Mouse (Mus musculus): Measurements from ENCODE around the gene Vmn2r75. TPM values are rescaled to one million over a fixed set of nuclear protein-coding genes. Genes with fewer than 3 reads are reported as not detected.
"Not testable (repeated sequence)": the region's sequence is repeated elsewhere in the genome, so short reads cannot be mapped to it uniquely, and the experiment has no call there.

The Vmn2r75 gene
- polyA plus RNA-seq (2012; rRNA removed): not detected in 2 replicates

DNA sequence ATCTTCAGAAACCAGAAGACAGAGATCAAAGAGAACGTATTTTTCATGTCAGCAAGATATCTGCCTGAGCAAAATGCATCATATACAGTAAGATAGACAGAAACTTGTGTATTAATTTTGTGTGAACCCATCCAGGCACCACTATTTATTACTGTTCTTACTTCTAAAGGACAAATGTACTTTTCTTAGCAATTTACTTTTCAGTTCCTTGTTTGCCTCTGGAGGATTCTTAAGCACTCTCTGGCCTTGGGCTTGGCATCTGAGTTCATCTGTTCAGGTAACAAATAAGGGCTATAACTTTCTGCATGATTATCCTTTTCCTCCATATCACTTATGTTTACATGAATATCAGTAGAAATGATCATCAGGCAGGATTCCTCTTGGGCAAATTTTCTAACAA, at the start of gene Vmn2r75:
Vmn2r75 (minus strand) TSS at position 101 of the 400 bp plus-strand sequence.
- H3K4me3 ChIP-seq (ENCODE audit: insufficient read depth, low read length); H3K27ac ChIP-seq (ENCODE audit: insufficient read depth, low read length); H3K4me1 ChIP-seq (ENCODE audit: control insufficient read depth, insufficient read depth, low read length): not testable (repeated sequence)

DNA sequence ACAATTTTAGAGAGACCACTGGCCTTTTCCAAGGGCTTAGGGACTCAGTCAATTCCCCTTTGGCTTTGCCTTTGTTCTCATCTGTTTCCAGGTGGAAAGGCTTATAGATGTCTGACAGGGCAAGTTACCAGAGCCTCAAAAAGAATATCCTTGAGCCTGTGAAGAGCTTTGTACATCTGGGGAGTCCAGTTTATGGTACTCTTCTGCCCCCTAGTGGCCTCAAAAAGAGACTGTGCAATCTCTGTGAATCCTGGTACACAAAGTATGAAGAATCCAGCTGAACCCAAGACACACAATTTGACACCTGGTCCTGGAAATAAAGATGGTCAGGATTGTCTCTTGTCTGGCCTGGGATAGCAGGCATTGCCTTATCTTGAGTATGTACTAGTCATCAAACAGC, 39.8 kb upstream of the Vmn2r75 start:
- TF ChIP-seq POLR2A (IDR thresholded peaks at IDR 0.05; ENCODE audit: extremely low read depth, insufficient read depth, low read length) (no peak), CTCF (IDR thresholded peaks at IDR 0.05; ENCODE audit: extremely low read depth, insufficient read depth, low read length) (no peak)
- no peak overlapping the region for H3K27ac ChIP-seq (ENCODE audit: insufficient read depth, low read length)

More for the DNA sequence above, 39.8 kb upstream of the Vmn2r75 start:
- Histone ChIP-seq H3K4me1 (ENCODE audit: control insufficient read depth, insufficient read depth, low read length) (no peaks in the 10 kb centered on the region), H3K4me3 (ENCODE audit: insufficient read depth, low read length) (no peak overlapping the region)

Other genes starting within 250 kb of the Vmn2r75 start
- gene Vmn2r74, start 210.1 kb downstream of the Vmn2r75 start, polyA plus RNA-seq (2012; rRNA removed): not detected in 2 replicates
- not detected in 2 replicates for gene Vmn2r76, start 74.5 kb upstream of the Vmn2r75 start, polyA plus RNA-seq (2012; rRNA removed)
- not detected in 2 replicates for gene Olfr310, start 105.4 kb upstream of the Vmn2r75 start, polyA plus RNA-seq (2012; rRNA removed)
- not detected in 2 replicates for gene Olfr309, start 141.9 kb upstream of the Vmn2r75 start, polyA plus RNA-seq (2012; rRNA removed)
- not detected in 2 replicates for gene Olfr308, start 153.9 kb upstream of the Vmn2r75 start, polyA plus RNA-seq (2012; rRNA removed)
- not detected in 2 replicates for gene Olfr307, start 165.8 kb upstream of the Vmn2r75 start, polyA plus RNA-seq (2012; rRNA removed)
- gene Olfr305, start 195.2 kb upstream of the Vmn2r75 start, polyA plus RNA-seq (2012; rRNA removed): not detected in 2 replicates
- gene Olfr304, start 214.9 kb upstream of the Vmn2r75 start, polyA plus RNA-seq (2012; rRNA removed): not detected in 2 replicates
- gene Olfr303, start 226.0 kb upstream of the Vmn2r75 start, polyA plus RNA-seq (2012; rRNA removed): not detected in 2 replicates
- gene Olfr301, start 232.1 kb upstream of the Vmn2r75 start, polyA plus RNA-seq (2012; rRNA removed): not detected in 2 replicates